Mouse (Mus musculus): ENCODE data around the gene Eci1.

DNA sequence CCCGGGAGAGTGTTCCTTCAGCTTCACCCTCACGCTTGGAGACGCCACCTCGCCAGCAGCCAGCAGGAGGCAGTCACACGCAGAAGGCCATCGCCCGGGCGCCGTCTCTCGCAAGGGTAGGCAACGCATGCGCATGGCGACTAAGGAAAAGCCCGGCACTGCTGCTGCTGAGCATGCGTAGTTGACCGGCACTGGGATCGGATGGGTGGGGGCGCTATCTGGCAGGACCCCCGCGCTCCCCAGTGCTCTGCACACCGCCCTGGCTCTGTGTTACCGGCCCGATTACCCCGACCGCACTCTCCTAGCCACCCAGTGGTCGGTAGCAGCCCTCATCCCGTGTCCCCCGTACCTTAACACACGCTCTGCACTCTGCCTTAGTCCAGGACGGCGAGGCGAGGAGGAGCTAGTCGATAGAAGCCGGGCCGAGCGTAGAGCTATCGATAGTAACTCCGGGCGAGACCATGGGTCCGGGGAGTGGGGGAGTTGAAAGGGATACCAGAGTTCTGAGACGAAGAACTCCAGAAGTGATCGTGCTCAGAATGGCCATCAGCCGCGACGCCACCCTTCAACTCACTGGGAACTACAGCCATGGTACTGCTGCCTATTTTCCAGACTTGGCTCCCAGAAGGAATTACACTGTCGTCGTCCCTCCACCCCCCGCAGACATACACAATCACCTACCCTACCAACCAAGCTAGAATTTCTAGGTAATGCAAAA, 52.4 kb downstream of the Eci1 start, which contains the start of gene Mlst8:
- peak; percentile 95 for TF ChIP-seq CTCF (IDR thresholded peaks at IDR 0.05; ENCODE audit: extremely low read depth, insufficient read depth, insufficient read length, insufficient replicate concordance)
- TF ChIP-seq POLR2A (IDR thresholded peaks at IDR 0.05; ENCODE audit: low read depth, low read length) = peak; percentile 40; the same call in 1 of the 2 replicates

All from spleen, adult 2 months (tissue).